14 mouse cellular contexts compared by ENCODE assay signal in genomic region chr3:34659861-34660260, GRCm38 (mm10). TPM values are rescaled to one million over a fixed set of nuclear protein-coding genes. Genes with fewer than 3 reads are reported as not detected.
DNase-seq lines count a peak whose midpoint lies in the region; ATAC-seq and TF ChIP-seq lines count a peak whose summit lies in the region.
"Had no signal": no experiment of that assay in that cellular context is flagged by ENCODE, and none has a peak within 500 bp of the region (broad histone marks: within the 10 kb centered on the region; RNA-seq: fewer than 3 reads in every experiment).

No protein-coding gene starts in this region.

- WGBS in hindbrain, embryonic 12.5 days, result 2% methylated on average over 6 of the region's 6 CpGs
- WGBS in midbrain, postnatal 0 days, result 38% methylated on average over 6 of the region's 6 CpGs

- H3K36me3 ChIP-seq in hindbrain, embryonic 12.5 days, result no peaks in the 10 kb centered on the region
- H3K36me3 ChIP-seq in midbrain, postnatal 0 days (ENCODE audit: insufficient read depth, low read length), result no peaks in the 10 kb centered on the region
- H3K36me3 ChIP-seq: liver, embryonic 15.5 days had no signal

- H3K4me1 ChIP-seq in hindbrain, embryonic 12.5 days, result peaks cover 61% of the 10 kb centered on the region
- 0 out of 2 replicates have a peak, but pooled peaks cover 3% of the 10 kb centered on the region for H3K4me1 ChIP-seq in midbrain, postnatal 0 days (ENCODE audit: insufficient read depth, low read length)

- ATAC-seq in hindbrain, embryonic 12.5 days (ENCODE audit: low FRiP score), result peak; percentile 41; the same call in 1 of the 2 replicates
- ATAC-seq in midbrain, postnatal 0 days (ENCODE audit: low FRiP score), result no peak

- peak overlapping the region; percentile 14; the same call in 1 of the 2 replicates for H3K4me3 ChIP-seq in hindbrain, embryonic 12.5 days
- no peak overlapping the region for H3K4me3 ChIP-seq in midbrain, postnatal 0 days (ENCODE audit: low read depth, low read length)
- H3K4me3 ChIP-seq: liver, embryonic 15.5 days; megakaryocyte, embryonic 14.5 days had no signal

- peaks cover 41% of the 10 kb centered on the region for H3K27me3 ChIP-seq in hindbrain, embryonic 12.5 days
- H3K27me3 ChIP-seq in midbrain, postnatal 0 days (ENCODE audit: insufficient read depth, low read length), result peaks cover 30% of the 10 kb centered on the region

- DNase-seq in Muller cell, postnatal 12 days (ENCODE audit: inconsistent ontology term), result peak; percentile 81
- peak; percentile 70 for DNase-seq in embryo, embryonic 11 days
- DNase-seq in midbrain, postnatal 0 days (ENCODE audit: low spot score), result no peak
- no peak for DNase-seq in heart, adult 18-20 months
- no peak for DNase-seq in cerebellum, adult 11 months
- DNase-seq in layer of hippocampus, postnatal 36 days, result no peak
- DNase-seq in lung, postnatal 25 days (ENCODE audit: low spot score), result no peak
- DNase-seq: cerebellum, postnatal 25 days; heart, postnatal 4 days; kidney, postnatal 14 days; thymus, postnatal 4 days had no signal

- peak overlapping the region; percentile 74 for H3K4me2 ChIP-seq in hindbrain, embryonic 12.5 days (replicated peaks)
- 0 out of 2 replicates have a peak overlapping the region, but pooled peaks have one; percentile 52 for H3K4me2 ChIP-seq in midbrain, postnatal 0 days (ENCODE audit: low read depth, low read length, poor library complexity, severe bottlenecking)
- H3K4me2 ChIP-seq: liver, embryonic 15.5 days had no signal

- H3K9me3 ChIP-seq in hindbrain, embryonic 12.5 days (replicated peaks), result no peaks in the 10 kb centered on the region
- no peaks in the 10 kb centered on the region for H3K9me3 ChIP-seq in midbrain, postnatal 0 days (ENCODE audit: low read length)
- H3K9me3 ChIP-seq: liver, embryonic 15.5 days had no signal

- TF ChIP-seq CTCF in midbrain, postnatal 0 days (IDR thresholded peaks at IDR 0.05), result no peak

- H3K27ac ChIP-seq in hindbrain, embryonic 12.5 days, result peak overlapping the region; percentile 95
- H3K27ac ChIP-seq in midbrain, postnatal 0 days (ENCODE audit: low read depth, low read length), result peak overlapping the region; percentile 69
- H3K27ac ChIP-seq: liver, embryonic 15.5 days had no signal

- H3K9ac ChIP-seq in hindbrain, embryonic 12.5 days, result peak overlapping the region; percentile 64; the same call in 1 of the 2 replicates
- no peak overlapping the region for H3K9ac ChIP-seq in midbrain, postnatal 0 days (replicated peaks; ENCODE audit: low read length, poor library complexity, severe bottlenecking)
- H3K9ac ChIP-seq: liver, embryonic 15.5 days had no signal

RNA-seq across cellular contexts. Expression of gene Sox2, which starts 9.7 kb away (rescaled TPM):
- 37.3 and 39.5 TPM in 2 replicates for polyA plus RNA-seq in hindbrain, embryonic 12.5 days (2016; fragmentation: Nextera tagmentation; extraction: Ambion mirVana)
- 77.8 and 79.1 TPM in 2 replicates for total RNA-seq in midbrain, postnatal 0 days (2014; rRNA removed)
- polyA plus RNA-seq in midbrain, postnatal 0 days (2015; fragmentation: Nextera tagmentation; extraction: Ambion mirVana), result 21.6 and 29.7 TPM in 2 replicates
- total RNA-seq in heart, adult 18-20 months (2021), result under 1 TPM in 1 of 2 experiments, not detected in 1; 0.67 TPM
- 10 to 100 TPM; 45.6 to 46.9 TPM for total RNA-seq in layer of hippocampus, postnatal 36 days (2021)
- total RNA-seq: heart, postnatal 4 days had no signal
- polyA plus RNA-seq: liver, embryonic 15.5 days had no signal

Comparison
In these comparisons a context has a peak if more than half of its experiments do, and no peak if none do; other contexts are left out.
1. DNase-seq: peak in Muller cell, postnatal 12 days (single experiment) and embryo, embryonic 11 days (single experiment); none in midbrain, postnatal 0 days (single experiment), heart, adult 18-20 months (0 of 2), cerebellum, adult 11 months (single experiment), layer of hippocampus, postnatal 36 days (0 of 2) and lung, postnatal 25 days (single experiment).
2. RNA of gene Sox2, which starts 9.7 kb away (total RNA-seq): 77.8 to 79.1 TPM in midbrain, postnatal 0 days and 45.6 to 46.9 TPM in layer of hippocampus, postnatal 36 days; 0.67 TPM in heart, adult 18-20 months; every median in the first group is over 10 times any median in the second.